Mouse (Mus musculus) spleen, adult 2 months (tissue): ENCODE results near the gene Dlk1. TPM values are rescaled to one million over a fixed set of nuclear protein-coding genes. Genes with fewer than 3 reads are reported as not detected.

Source experiments
- DNase-seq, 2 experiments: peaks; one replicate each; pipeline versions ENCODE4 v3.0.0 to v3.0.0-alpha.2; 2012 to 2021; ENCODE audit warnings: low spot score in 2 of 2, low read depth in 1 of 2
- H3K27ac ChIP-seq: fragments of 200-500 bp; 2 replicates; pipeline ENCODE4 v1.5.1; 2012; ENCODE audit warnings: low read length, inconsistent platforms; ENCODE audit not compliant: insufficient read depth
- H3K27me3 ChIP-seq: fragments of 200-500 bp; 2 replicates; pipeline ENCODE4 v1.6.1; 2012; ENCODE audit warnings: mild to moderate bottlenecking, moderate library complexity, low read length, inconsistent platforms; ENCODE audit not compliant: control insufficient read depth, insufficient read depth
- H3K36me3 ChIP-seq: fragments of 200-500 bp; 2 replicates; pipeline ENCODE4 v1.6.1; 2012; ENCODE audit warnings: mild to moderate bottlenecking, low read length, inconsistent platforms; ENCODE audit not compliant: control insufficient read depth, insufficient read depth
- H3K4me1 ChIP-seq: fragments of 200-500 bp; 2 replicates; pipeline ENCODE4 v1.6.1; 2011; ENCODE audit warnings: inconsistent platforms; ENCODE audit not compliant: control insufficient read depth, insufficient read depth, insufficient read length
- H3K4me3 ChIP-seq: fragments of 200-500 bp; 2 replicates; pipeline ENCODE4 v1.5.1; 2011; ENCODE audit warnings: mild to moderate bottlenecking, inconsistent platforms; ENCODE audit not compliant: insufficient read depth, insufficient read length; ENCODE audit errors: extremely low read depth
- CTCF ChIP-seq: fragments of 200-500 bp; IDR thresholded peaks from 2 replicates; pipeline ENCODE4 v1.5.1; 2011; ENCODE audit warnings: mild to moderate bottlenecking, inconsistent platforms; ENCODE audit not compliant: insufficient read depth, insufficient read length, insufficient replicate concordance; ENCODE audit errors: extremely low read depth
- POLR2A ChIP-seq: fragments of 200-500 bp; IDR thresholded peaks from 2 replicates; pipeline ENCODE4 v1.6.1; 2011; ENCODE audit warnings: low read depth, low read length, inconsistent platforms
- WGBS: fragments of 180-500 bp; shearing (Covaris S2); methylation state at CpG from one replicate; pipeline ENCODE4 v1.1.7; 2018; 5-methylcytosine and 5-hydroxymethylcytosine counted together
- polyA plus RNA-seq: library from polyadenylated mRNA; depleted of rRNA; stranded (reverse); fragments of >200 nt; gene quantifications from 2 replicates; pipeline ENCODE4 v1.2.3, GENCODE M21; 2012

The Dlk1 gene
- polyA plus RNA-seq, 1 experiment = 0.29 TPM

- TF ChIP-seq CTCF (no peak), POLR2A (no peak)
- DNase-seq = no peak
- WGBS = 65% methylated on average over 5 of the region's 5 CpGs
- no peak overlapping the region for H3K27ac ChIP-seq
- H3K4me3 ChIP-seq = no peak overlapping the region
- H3K36me3 ChIP-seq = no peaks in the 10 kb centered on the region
- no peaks in the 10 kb centered on the region for H3K27me3 ChIP-seq
- H3K4me1 ChIP-seq = no peaks in the 10 kb centered on the region
These were observed 39.9 kb upstream of the Dlk1 start for GRCm38 (mm10) chr12:109412675-109413074.

GRCm38 (mm10) chr12:109413321-109413720, 39.3 kb upstream of the Dlk1 start:
- no peaks in the 10 kb centered on the region for H3K4me1 ChIP-seq
- H3K27me3 ChIP-seq = no peaks in the 10 kb centered on the region
- DNase-seq = no peak
- no peaks in the 10 kb centered on the region for H3K36me3 ChIP-seq
- H3K4me3 ChIP-seq = no peak overlapping the region
- TF ChIP-seq POLR2A (no peak), CTCF (no peak)
- WGBS = 52% methylated on average over 4 of the region's 4 CpGs
- no peak overlapping the region for H3K27ac ChIP-seq

- TF ChIP-seq POLR2A = no peak
- no peak for TF ChIP-seq CTCF
- DNase-seq = no peak
- no peak overlapping the region for H3K27ac ChIP-seq
- WGBS = 88% methylated on average over 5 of the region's 5 CpGs
- no peaks in the 10 kb centered on the region for H3K4me1 ChIP-seq
- H3K4me3 ChIP-seq = no peak overlapping the region
- no peaks in the 10 kb centered on the region for H3K36me3 ChIP-seq
- no peaks in the 10 kb centered on the region for H3K27me3 ChIP-seq
These were observed 35.9 kb upstream of the Dlk1 start for GRCm38 (mm10) chr12:109416681-109417080.

GRCm38 (mm10) chr12:109417476-109418201, 35.0 kb upstream of the Dlk1 start:
- no peak overlapping the region for H3K4me3 ChIP-seq
- no peaks in the 10 kb centered on the region for H3K36me3 ChIP-seq
- no peak for DNase-seq
- TF ChIP-seq POLR2A (no peak), CTCF (no peak)
- no peaks in the 10 kb centered on the region for H3K27me3 ChIP-seq
- H3K4me1 ChIP-seq = no peaks in the 10 kb centered on the region
- H3K27ac ChIP-seq = no peak overlapping the region
- 54% methylated on average over 14 of the region's 14 CpGs for WGBS

- H3K27me3 ChIP-seq = no peaks in the 10 kb centered on the region
- no peaks in the 10 kb centered on the region for H3K36me3 ChIP-seq
- DNase-seq = no peak
- H3K4me1 ChIP-seq = no peaks in the 10 kb centered on the region
- H3K4me3 ChIP-seq = no peak overlapping the region
- WGBS = 83% methylated on average over 12 of the region's 12 CpGs
- H3K27ac ChIP-seq = no peak overlapping the region
- TF ChIP-seq POLR2A (no peak), CTCF (no peak)
These were observed 32.6 kb upstream of the Dlk1 start for GRCm38 (mm10) chr12:109420006-109420405.

- Histone ChIP-seq H3K27me3 (no peaks in the 10 kb centered on the region), H3K36me3 (no peaks in the 10 kb centered on the region), H3K4me1 (no peaks in the 10 kb centered on the region), H3K27ac (no peak overlapping the region), H3K4me3 (no peak overlapping the region)
- TF ChIP-seq CTCF (no peak), POLR2A (no peak)
- no peak for DNase-seq
- WGBS = 59% methylated on average over 2 of the region's 2 CpGs
These were observed 29.5 kb upstream of the Dlk1 start for GRCm38 (mm10) chr12:109423163-109423562.

GRCm38 (mm10) chr12:109423716-109424429, 28.8 kb upstream of the Dlk1 start:
- Histone ChIP-seq H3K4me1 (no peaks in the 10 kb centered on the region), H3K27me3 (no peaks in the 10 kb centered on the region), H3K4me3 (no peak overlapping the region), H3K27ac (no peak overlapping the region), H3K36me3 (no peaks in the 10 kb centered on the region)
- 86% methylated on average over 4 of the region's 4 CpGs for WGBS
- TF ChIP-seq CTCF = no peak
- TF ChIP-seq POLR2A = no peak
- no peak for DNase-seq
